Mouse (Mus musculus) intestine, embryonic 14.5 days (tissue): ENCODE results near the gene C130050O18Rik. TPM values are rescaled to one million over a fixed set of nuclear protein-coding genes. Genes with fewer than 3 reads are reported as not detected.
"Not testable (repeated sequence)": the region's sequence is repeated elsewhere in the genome, so short reads cannot be mapped to it uniquely, and the experiment has no call there.

ENCODE experiments used
- ATAC-seq: fragments of 200-750 bp; cut with Nextera tagmentation; replicated peaks from 2 replicates; pipeline ENCODE4 v1.8.0; 2017; ENCODE audit warnings: low read depth, moderate number of reproducible peaks, moderate TSS enrichment, moderate library complexity; ENCODE audit not compliant: low FRiP score, low TSS enrichment
- DNase-seq: peaks from one replicate; pipeline ENCODE4 v3.0.0-alpha.2; 2018; ENCODE audit warnings: low spot score
- H3K27ac ChIP-seq: fragments of 300-500 bp; sonication (generic); 2 replicates; pipeline ENCODE4 v1.5.1; 2014; ENCODE audit warnings: low read depth, mild to moderate bottlenecking, control low read depth
- H3K27me3 ChIP-seq: fragments of 300-500 bp; sonication (generic); replicated peaks from 2 replicates; pipeline ENCODE4 v1.6.1; 2014; ENCODE audit warnings: low read length, control low read depth; ENCODE audit not compliant: control insufficient read depth, insufficient read depth
- H3K36me3 ChIP-seq: fragments of 300-500 bp; sonication (generic); 2 replicates; pipeline ENCODE4 v1.6.1; 2014; ENCODE audit warnings: low read length, control low read depth; ENCODE audit not compliant: control insufficient read depth, insufficient read depth
- H3K4me1 ChIP-seq: fragments of 300-500 bp; sonication (generic); replicated peaks from 2 replicates; pipeline ENCODE4 v1.6.1; 2014; ENCODE audit warnings: low read length, control low read depth, mixed read lengths; ENCODE audit not compliant: control insufficient read depth, insufficient read depth
- H3K4me2 ChIP-seq: fragments of 300-500 bp; sonication (generic); 2 replicates; pipeline ENCODE4 v1.6.1; 2014; ENCODE audit warnings: low read length
- H3K4me3 ChIP-seq: fragments of 300-500 bp; sonication (generic); 2 replicates; pipeline ENCODE4 v1.5.1; 2014; ENCODE audit warnings: low read depth, low read length, control low read depth, mixed read lengths
- H3K9ac ChIP-seq: fragments of 300-500 bp; sonication (generic); 2 replicates; pipeline ENCODE4 v1.6.1; 2014; ENCODE audit warnings: mild to moderate bottlenecking, low read length
- H3K9me3 ChIP-seq: fragments of 300-500 bp; sonication (generic); 2 replicates; pipeline ENCODE4 v1.6.1; 2016; ENCODE audit warnings: low read length, control low read depth; ENCODE audit not compliant: control insufficient read depth
- WGBS: fragments of 180-500 bp; shearing (Covaris S2); extraction: QIAGEN DNeasy Blood & Tissue Kit; methylation state at CpG from one replicate; pipeline ENCODE4 v1.1.7; 2014; 5-methylcytosine and 5-hydroxymethylcytosine counted together
- polyA plus RNA-seq: library from polyadenylated mRNA; unstranded; fragments of >200 nt; fragmentation: Nextera tagmentation; extraction: Ambion mirVana; gene quantifications from 2 replicates; pipeline ENCODE4 v1.2.1, GENCODE M21; 2014

C130050O18Rik gene
- polyA plus RNA-seq, 1 experiment from 2014 or later: 1.3 TPM

DNA sequence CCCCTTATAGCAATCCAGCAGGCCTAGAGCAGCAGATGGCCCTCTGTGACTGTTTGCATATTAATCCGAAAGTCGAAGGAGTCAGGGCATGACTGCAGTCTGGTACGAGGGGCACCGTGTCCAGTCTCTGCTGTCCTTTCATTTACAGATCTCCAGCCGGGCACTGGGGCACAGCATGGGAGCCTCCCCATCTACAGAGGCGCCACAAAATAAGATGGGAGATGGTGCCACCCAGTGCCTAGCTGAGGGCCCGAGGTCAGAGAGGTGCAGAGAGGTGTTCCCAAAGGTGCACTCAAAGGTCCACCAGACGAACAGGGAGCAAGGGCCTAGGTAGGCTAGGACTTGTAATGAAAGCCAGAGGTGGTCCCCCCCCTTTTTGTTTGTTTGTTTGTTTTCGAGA is 21.8 kb upstream of the C130050O18Rik start:
- WGBS: 82% methylated on average over 9 of the region's 9 CpGs
- Histone ChIP-seq H3K27me3 (no peaks in the 10 kb centered on the region), H3K36me3 (no peaks in the 10 kb centered on the region), H3K27ac (no peak overlapping the region), H3K4me3 (no peak overlapping the region), H3K9me3 (no peaks in the 10 kb centered on the region), H3K4me2 (no peak overlapping the region), H3K4me1 (peaks cover 31% of the 10 kb centered on the region), H3K9ac (no peak overlapping the region)
- no peak for ATAC-seq
- no peak for DNase-seq

DNA sequence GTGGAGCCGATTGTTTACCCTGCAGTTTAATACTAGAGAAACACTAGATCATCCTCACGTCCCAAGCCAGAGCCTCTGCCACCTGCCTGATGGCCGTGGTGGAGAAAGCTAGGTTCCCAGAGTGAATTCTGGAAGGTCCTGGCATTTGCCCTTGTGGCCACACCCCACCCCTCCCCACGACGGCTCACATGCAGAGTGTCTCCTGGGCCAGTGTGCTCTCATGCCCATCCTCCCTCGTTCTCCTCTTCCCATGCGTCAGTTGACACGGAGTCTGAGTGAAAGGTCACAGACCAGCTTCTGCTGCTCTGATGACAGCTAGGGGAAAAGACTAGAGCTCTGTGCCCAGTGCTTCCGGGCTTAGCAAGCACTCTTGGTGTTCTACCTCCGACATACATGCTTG is 20.5 kb upstream of the C130050O18Rik start:
- no peak overlapping the region for H3K4me2 ChIP-seq
- no peaks in the 10 kb centered on the region for H3K27me3 ChIP-seq
- H3K4me1 ChIP-seq: peaks cover 32% of the 10 kb centered on the region
- H3K4me3 ChIP-seq: no peak overlapping the region
- WGBS: 35% methylated on average over 10 of the region's 10 CpGs
- DNase-seq (no peak), ATAC-seq (no peak)
- H3K27ac ChIP-seq: no peak overlapping the region
- no peaks in the 10 kb centered on the region for H3K9me3 ChIP-seq
- no peaks in the 10 kb centered on the region for H3K36me3 ChIP-seq
- H3K9ac ChIP-seq: no peak overlapping the region

DNA sequence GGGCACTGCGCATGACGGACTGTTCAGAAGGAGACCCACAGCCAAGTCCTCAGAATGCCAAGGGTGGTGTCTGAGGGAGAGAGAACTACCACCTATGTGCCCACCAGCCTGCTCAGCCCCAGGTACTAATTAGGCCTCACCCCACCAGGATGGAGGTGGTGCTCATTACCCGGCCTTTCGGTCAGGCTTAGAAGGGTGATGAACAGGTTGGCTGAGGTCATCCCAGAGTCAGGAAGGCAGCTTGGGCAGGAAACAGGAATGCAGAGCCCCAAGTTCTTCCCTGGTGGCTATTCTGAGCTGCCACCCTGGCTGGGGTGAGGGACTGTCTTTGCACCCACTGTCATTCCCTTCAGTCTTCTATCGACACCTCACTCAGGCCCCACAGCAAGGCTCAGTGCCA is 19.0 kb upstream of the C130050O18Rik start:
- H3K9ac ChIP-seq: no peak overlapping the region
- H3K4me3 ChIP-seq: no peak overlapping the region
- H3K27me3 ChIP-seq: no peaks in the 10 kb centered on the region
- H3K4me1 ChIP-seq: peaks cover 30% of the 10 kb centered on the region
- DNase-seq (no peak), ATAC-seq (no peak)
- no peak overlapping the region for H3K27ac ChIP-seq
- H3K4me2 ChIP-seq: no peak overlapping the region
- WGBS: 96% methylated on average over 5 of the region's 5 CpGs
- no peaks in the 10 kb centered on the region for H3K9me3 ChIP-seq
- H3K36me3 ChIP-seq: no peaks in the 10 kb centered on the region

DNA sequence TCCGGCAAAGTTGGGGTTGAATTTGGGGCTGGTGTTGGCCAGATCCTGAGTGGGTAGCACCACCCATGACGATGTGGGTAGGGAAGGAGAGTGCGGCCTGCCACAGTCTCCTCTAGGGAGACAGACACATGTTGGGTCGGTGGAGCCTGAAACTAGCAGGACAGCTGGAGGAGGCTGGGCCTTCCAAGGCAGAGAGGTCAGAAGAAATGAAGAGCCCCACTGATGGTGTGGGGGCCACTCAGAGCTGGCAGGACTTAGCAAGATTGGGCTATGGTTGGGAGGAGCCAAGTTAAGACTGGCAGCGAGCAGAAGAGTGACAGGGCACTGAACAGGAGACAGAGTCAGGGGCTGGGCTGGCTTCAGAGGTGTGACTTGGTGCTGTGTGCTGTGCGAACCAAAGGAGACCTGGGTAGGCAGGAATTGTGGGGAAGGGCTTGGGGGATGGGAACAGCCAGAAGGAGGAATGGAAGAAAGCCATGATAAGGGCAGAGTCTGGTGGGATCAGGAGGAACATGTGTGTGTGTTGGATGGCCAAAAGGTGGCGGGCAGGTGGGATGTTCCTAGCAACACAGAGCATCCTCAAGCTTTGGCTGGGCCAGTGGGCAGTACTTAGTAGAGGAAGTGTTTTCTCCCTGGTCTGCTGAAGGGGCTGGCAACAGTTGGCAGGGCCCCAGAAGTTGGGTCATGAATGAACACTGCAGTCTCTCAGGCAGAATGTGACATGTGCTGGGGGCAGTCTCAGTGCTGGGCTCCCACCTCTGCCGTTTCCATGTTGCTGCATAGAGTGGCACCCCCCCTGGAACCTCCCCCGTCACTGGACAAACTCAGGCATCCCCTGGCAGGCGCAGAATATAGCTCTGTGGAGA is 17.5 kb upstream of the C130050O18Rik start:
- H3K4me3 ChIP-seq: no peak overlapping the region
- 79% methylated on average over 10 of the region's 10 CpGs for WGBS
- H3K4me1 ChIP-seq: peaks cover 23% of the 10 kb centered on the region
- H3K4me2 ChIP-seq: no peak overlapping the region
- H3K27me3 ChIP-seq: no peaks in the 10 kb centered on the region
- DNase-seq: no peak
- H3K9ac ChIP-seq: no peak overlapping the region
- H3K36me3 ChIP-seq: no peaks in the 10 kb centered on the region
- 0 out of 2 replicates have a peak overlapping the region, but pooled peaks have one; percentile 0 for H3K27ac ChIP-seq
- H3K9me3 ChIP-seq: no peaks in the 10 kb centered on the region
- ATAC-seq: no peak

DNA sequence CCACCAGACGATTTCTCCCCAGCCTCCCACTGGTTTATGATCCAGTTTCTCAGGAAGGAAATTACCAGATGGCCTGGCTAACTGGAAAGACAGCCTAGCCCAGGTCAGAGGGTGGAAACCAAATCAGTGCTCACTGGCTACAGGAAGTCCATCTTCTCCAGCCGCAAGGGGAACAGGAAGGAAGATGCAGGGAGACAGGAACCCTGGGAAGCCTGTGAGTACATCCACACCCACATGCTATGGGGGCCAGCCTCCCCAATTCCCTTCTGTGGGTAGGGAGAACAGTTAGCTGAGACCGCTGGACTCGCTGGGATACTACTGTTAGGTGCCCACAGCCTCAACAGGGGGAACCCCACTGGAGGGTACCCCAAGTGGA is 16.9 kb upstream of the C130050O18Rik start:
- no peak overlapping the region for H3K4me3 ChIP-seq
- no peaks in the 10 kb centered on the region for H3K9me3 ChIP-seq
- no peaks in the 10 kb centered on the region for H3K36me3 ChIP-seq
- 0 out of 2 replicates have a peak overlapping the region, but pooled peaks have one; percentile 3 for H3K27ac ChIP-seq
- no peak overlapping the region for H3K4me2 ChIP-seq
- no peak overlapping the region for H3K9ac ChIP-seq
- DNase-seq (no peak), ATAC-seq (no peak)
- H3K4me1 ChIP-seq: peaks cover 23% of the 10 kb centered on the region
- H3K27me3 ChIP-seq: no peaks in the 10 kb centered on the region
- 52% methylated on average over 4 of the region's 4 CpGs for WGBS

DNA sequence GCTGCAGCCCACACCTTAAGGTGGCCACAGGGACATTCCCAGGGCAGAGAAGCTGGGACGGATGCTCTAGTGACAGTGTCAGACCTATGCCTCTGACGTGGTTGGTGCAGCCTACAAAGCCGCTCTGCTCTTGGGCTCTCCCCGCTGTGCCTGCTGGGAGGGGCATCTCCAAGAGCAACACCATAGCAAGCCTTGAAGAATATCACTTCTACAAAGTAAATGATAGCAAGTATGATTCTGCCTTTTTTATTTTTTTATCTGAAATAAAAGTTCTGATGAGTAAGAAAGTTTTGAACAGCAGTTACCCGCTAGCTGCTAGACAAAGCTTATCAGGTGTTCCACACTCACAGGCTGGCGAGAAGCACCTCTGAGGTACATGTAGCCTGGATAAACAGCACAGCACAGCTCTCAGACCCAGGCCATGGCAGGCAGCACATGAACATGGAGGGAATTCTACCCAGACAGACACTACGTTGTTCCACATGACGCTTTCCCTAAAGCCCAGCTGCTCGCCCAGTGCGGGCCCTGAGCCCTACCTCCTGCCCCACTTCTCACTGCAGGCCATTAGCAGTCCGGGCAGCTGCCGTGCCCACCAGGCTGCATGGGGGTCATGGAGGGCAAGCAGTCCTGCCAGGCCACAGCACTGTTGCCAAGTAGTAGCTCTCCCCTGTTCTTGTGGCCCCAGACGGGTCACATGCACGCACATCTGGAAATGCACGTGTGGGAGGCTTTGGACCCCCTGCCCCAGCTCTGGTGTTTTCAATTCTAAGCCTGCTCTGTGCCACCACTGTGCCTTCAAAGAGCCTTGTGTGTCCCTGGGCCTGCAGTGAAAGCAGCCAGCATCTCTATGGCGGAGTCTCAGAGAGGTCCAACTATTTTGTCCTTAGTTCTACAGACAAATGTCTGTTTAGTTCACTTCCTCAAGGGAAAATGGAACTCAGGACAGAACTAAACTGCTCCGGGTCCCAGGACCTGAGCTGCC is 16.1 kb upstream of the C130050O18Rik start:
- H3K4me3 ChIP-seq: no peak overlapping the region
- no peak for DNase-seq
- WGBS: 60% methylated on average over 17 of the region's 17 CpGs
- no peak overlapping the region for H3K4me2 ChIP-seq
- no peaks in the 10 kb centered on the region for H3K36me3 ChIP-seq
- no peaks in the 10 kb centered on the region for H3K27me3 ChIP-seq
- ATAC-seq: 0 out of 2 replicates have a peak, but pooled peaks have one; percentile 15
- no peak overlapping the region for H3K9ac ChIP-seq
- no peaks in the 10 kb centered on the region for H3K9me3 ChIP-seq
- peaks cover 23% of the 10 kb centered on the region for H3K4me1 ChIP-seq
- H3K27ac ChIP-seq: peak overlapping the region; percentile 27

DNA sequence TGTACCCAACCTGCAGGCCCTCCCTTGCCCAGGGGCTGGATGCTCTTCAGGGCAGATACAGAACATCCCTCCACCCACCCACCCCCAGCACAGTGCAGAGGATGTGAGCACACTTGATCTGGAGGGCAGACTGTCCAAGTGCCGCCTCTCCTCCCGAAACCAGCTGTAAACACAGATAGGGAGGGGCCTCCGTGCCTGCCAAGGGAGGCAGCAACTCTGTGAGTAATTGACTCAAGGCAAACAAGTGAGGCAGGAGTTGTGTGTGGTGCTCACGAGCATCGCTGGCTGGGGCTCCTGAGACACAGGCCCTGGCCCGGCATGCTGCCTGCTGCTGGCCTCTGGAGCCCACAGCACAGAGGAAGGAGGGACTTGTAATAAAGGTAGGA is 15.4 kb upstream of the C130050O18Rik start:
- Histone ChIP-seq H3K9me3 (no peaks in the 10 kb centered on the region), H3K4me2 (no peak overlapping the region), H3K27me3 (no peaks in the 10 kb centered on the region), H3K9ac (no peak overlapping the region), H3K27ac (peak overlapping the region; percentile 27), H3K36me3 (no peaks in the 10 kb centered on the region), H3K4me1 (peaks cover 19% of the 10 kb centered on the region), H3K4me3 (no peak overlapping the region)
- 9% methylated on average over 6 of the region's 6 CpGs for WGBS
- DNase-seq (no peak), ATAC-seq (peak; percentile 49)

DNA sequence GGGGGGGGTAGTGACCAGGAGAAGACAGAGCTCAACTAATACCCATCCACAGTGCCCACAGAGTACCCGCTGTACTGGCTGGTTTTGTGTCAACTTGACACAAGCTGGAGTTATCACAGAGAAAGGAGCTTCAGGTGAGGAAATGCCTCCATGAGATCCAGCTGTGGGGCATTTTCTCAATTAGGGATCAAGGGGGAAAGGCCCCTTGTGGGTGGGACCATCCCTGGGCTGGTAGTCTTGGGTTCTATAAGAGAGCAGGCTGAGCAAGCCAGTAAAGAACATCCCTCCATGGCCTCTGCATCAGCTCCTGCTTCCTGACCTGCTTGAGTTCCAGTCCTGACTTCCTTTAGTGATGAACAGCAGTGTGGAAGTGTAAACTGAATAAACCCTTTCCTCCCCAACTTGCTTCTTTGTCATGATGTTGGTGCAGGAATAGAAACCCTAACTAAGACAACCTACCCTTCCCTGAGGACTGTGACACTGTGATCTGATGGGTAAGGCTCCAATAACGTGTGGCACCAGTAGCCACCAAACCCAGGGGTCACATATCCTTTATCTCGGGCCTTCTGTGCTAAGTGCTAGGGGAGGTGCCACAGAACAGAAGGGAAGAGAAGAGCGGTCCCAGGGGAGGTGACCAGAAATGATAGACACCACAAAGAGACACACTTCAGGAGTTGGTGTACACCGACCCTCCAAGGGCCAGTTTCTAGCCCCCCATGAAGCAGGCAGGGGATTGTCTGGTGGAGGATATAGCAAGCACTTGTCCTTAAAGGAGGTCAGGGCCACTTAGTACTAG is 14.6 kb upstream of the C130050O18Rik start:
- H3K36me3 ChIP-seq, DNase-seq, H3K27me3 ChIP-seq, H3K4me3 ChIP-seq, ATAC-seq, H3K4me2 ChIP-seq, H3K9me3 ChIP-seq, H3K27ac ChIP-seq, H3K9ac ChIP-seq: not testable (repeated sequence)
- 78% methylated on average over 5 of the region's 5 CpGs for whole genome bisulfite sequencing
- peaks cover 19% of the 10 kb centered on the region for H3K4me1 ChIP-seq
